Mouse (Mus musculus) stomach, embryonic 16.5 days (tissue): ENCODE data around the gene Atp1a4. TPM values are rescaled to one million over a fixed set of nuclear protein-coding genes. Genes with fewer than 3 reads are reported as not detected.

Source experiments
- ATAC-seq: fragments of 200-750 bp; cut with Nextera tagmentation; 2 replicates; pipeline ENCODE4 v1.8.0; 2017; ENCODE audit warnings: moderate number of reproducible peaks, moderate TSS enrichment; ENCODE audit not compliant: insufficient read depth, low FRiP score
- H3K27ac ChIP-seq: fragments of 300-500 bp; sonication (generic); 2 replicates; pipeline ENCODE4 v1.5.1; 2014; ENCODE audit warnings: low read length
- H3K27me3 ChIP-seq: fragments of 300-500 bp; sonication (generic); 2 replicates; pipeline ENCODE4 v1.6.1; 2014; ENCODE audit warnings: low read length, control low read depth, mixed read lengths; ENCODE audit not compliant: control insufficient read depth, insufficient read depth
- H3K36me3 ChIP-seq: fragments of 300-500 bp; sonication (generic); 2 replicates; pipeline ENCODE4 v1.6.1; 2014; ENCODE audit warnings: low read length; ENCODE audit not compliant: control insufficient read depth, insufficient read depth
- H3K4me1 ChIP-seq: fragments of 300-500 bp; sonication (generic); 2 replicates; pipeline ENCODE4 v1.6.1; 2014; ENCODE audit warnings: low read length, control low read depth, mixed read lengths; ENCODE audit not compliant: control insufficient read depth, insufficient read depth
- H3K4me2 ChIP-seq: fragments of 300-500 bp; sonication (generic); 2 replicates; pipeline ENCODE4 v1.6.1; 2014; ENCODE audit warnings: low read depth, low read length, mixed read lengths
- H3K4me3 ChIP-seq: fragments of 300-500 bp; sonication (generic); replicated peaks from 2 replicates; pipeline ENCODE4 v1.5.1; 2014; ENCODE audit warnings: mild to moderate bottlenecking, low read length
- H3K9ac ChIP-seq: fragments of 300-500 bp; sonication (generic); 2 replicates; pipeline ENCODE4 v1.6.1; 2014; ENCODE audit warnings: low read length
- H3K9me3 ChIP-seq: fragments of 300-500 bp; sonication (generic); replicated peaks from 2 replicates; pipeline ENCODE4 v1.6.1; 2016; ENCODE audit warnings: low read length, control low read depth; ENCODE audit not compliant: control insufficient read depth
- WGBS: fragments of 180-500 bp; shearing (Covaris S2); extraction: QIAGEN DNeasy Blood & Tissue Kit; methylation state at CpG from one replicate; pipeline ENCODE4 v1.1.7; 2014; 5-methylcytosine and 5-hydroxymethylcytosine counted together
- polyA plus RNA-seq: library from polyadenylated mRNA; unstranded; fragments of >200 nt; fragmentation: Nextera tagmentation; extraction: Ambion mirVana; gene quantifications from 2 replicates; pipeline ENCODE4 v1.2.1, GENCODE M21; 2015

Gene Atp1a4
- polyA plus RNA-seq, 1 experiment from 2014 or later: 0.04 TPM

- H3K9me3 ChIP-seq: no peaks in the 10 kb centered on the region
- H3K27me3 ChIP-seq: peaks cover 4% of the 10 kb centered on the region; the same call in 1 of the 2 replicates
- H3K4me2 ChIP-seq: no peak overlapping the region
- no peak overlapping the region for H3K27ac ChIP-seq
- no peak overlapping the region for H3K9ac ChIP-seq
- H3K36me3 ChIP-seq: no peaks in the 10 kb centered on the region
- ATAC-seq: no peak
- no peak overlapping the region for H3K4me3 ChIP-seq
- WGBS: 54% methylated on average over 2 of the region's 2 CpGs
- H3K4me1 ChIP-seq: no peaks in the 10 kb centered on the region
Measured at GRCm38 (mm10) chr1:172242401-172242800, 15.8 kb downstream of the Atp1a4 start.

- H3K9me3 ChIP-seq: no peaks in the 10 kb centered on the region
- ATAC-seq: no peak
- WGBS: 67% methylated on average over 6 of the region's 6 CpGs
- H3K36me3 ChIP-seq: no peaks in the 10 kb centered on the region
- H3K27me3 ChIP-seq: peaks cover 4% of the 10 kb centered on the region; the same call in 1 of the 2 replicates
- H3K27ac ChIP-seq: no peak overlapping the region
- H3K4me3 ChIP-seq: no peak overlapping the region
- H3K4me1 ChIP-seq: no peaks in the 10 kb centered on the region
- no peak overlapping the region for H3K9ac ChIP-seq
- no peak overlapping the region for H3K4me2 ChIP-seq
Measured at GRCm38 (mm10) chr1:172240945-172241708, 17.1 kb downstream of the Atp1a4 start.

GRCm38 (mm10) chr1:172229215-172229614 is 29.0 kb downstream of the Atp1a4 start:
- H3K4me2 ChIP-seq: no peak overlapping the region
- no peaks in the 10 kb centered on the region for H3K36me3 ChIP-seq
- H3K4me1 ChIP-seq: no peaks in the 10 kb centered on the region
- H3K27ac ChIP-seq: no peak overlapping the region
- no peak for ATAC-seq
- H3K9me3 ChIP-seq: no peaks in the 10 kb centered on the region
- H3K4me3 ChIP-seq: no peak overlapping the region
- no peaks in the 10 kb centered on the region for H3K27me3 ChIP-seq
- no peak overlapping the region for H3K9ac ChIP-seq
- WGBS: 83% methylated on average over 1 of the region's 1 CpGs

- 73% methylated on average over 2 of the region's 2 CpGs for WGBS
- no peaks in the 10 kb centered on the region for H3K36me3 ChIP-seq
Measured at GRCm38 (mm10) chr1:172228209-172228608, 30.0 kb downstream of the Atp1a4 start.

GRCm38 (mm10) chr1:172221297-172222063 is 36.7 kb downstream of the Atp1a4 start:
- H3K36me3 ChIP-seq: no peaks in the 10 kb centered on the region
- H3K27me3 ChIP-seq: no peaks in the 10 kb centered on the region
- no peaks in the 10 kb centered on the region for H3K9me3 ChIP-seq
- H3K27ac ChIP-seq: peak overlapping the region; percentile 34; the same call in 1 of the 2 replicates
- H3K4me3 ChIP-seq: no peak overlapping the region
- WGBS: 52% methylated on average over 11 of the region's 11 CpGs
- H3K4me1 ChIP-seq: peaks cover 34% of the 10 kb centered on the region
- no peak for ATAC-seq
- H3K9ac ChIP-seq: 0 out of 2 replicates have a peak overlapping the region, but pooled peaks have one; percentile 12
- H3K4me2 ChIP-seq: no peak overlapping the region

More at GRCm38 (mm10) chr1:172228209-172228608, 30.0 kb downstream of the Atp1a4 start:
- H3K27ac ChIP-seq: no peak overlapping the region
- H3K9me3 ChIP-seq: no peaks in the 10 kb centered on the region
- no peaks in the 10 kb centered on the region for H3K27me3 ChIP-seq
- H3K9ac ChIP-seq: no peak overlapping the region
- H3K4me2 ChIP-seq: no peak overlapping the region
- H3K4me3 ChIP-seq: no peak overlapping the region
- no peak for ATAC-seq
- H3K4me1 ChIP-seq: no peaks in the 10 kb centered on the region

- Histone ChIP-seq H3K9me3 (no peaks in the 10 kb centered on the region), H3K27ac (peak overlapping the region; percentile 76), H3K4me2 (no peak overlapping the region), H3K4me1 (peaks cover 34% of the 10 kb centered on the region), H3K36me3 (no peaks in the 10 kb centered on the region), H3K4me3 (no peak overlapping the region), H3K27me3 (no peaks in the 10 kb centered on the region), H3K9ac (peak overlapping the region; percentile 9; the same call in 1 of the 2 replicates)
- peak; percentile 69 for ATAC-seq
- 33% methylated on average over 10 of the region's 10 CpGs for WGBS
Measured at GRCm38 (mm10) chr1:172220414-172220813, 37.8 kb downstream of the Atp1a4 start.

- Histone ChIP-seq H3K4me2 (no peak within 1 kb of the TSS), H3K4me3 (no peak within 1 kb of the TSS), H3K9me3 (no peaks in the 10 kb centered on the region), H3K9ac (peak within 1 kb of the TSS; percentile 9; the same call in 1 of the 2 replicates), H3K27ac (peak within 1 kb of the TSS; percentile 76), H3K4me1 (peaks cover 36% of the 10 kb centered on the region), H3K27me3 (no peaks in the 10 kb centered on the region), H3K36me3 (no peaks in the 10 kb centered on the region)
- 84% methylated on average over 19 of the region's 19 CpGs for WGBS
- ATAC-seq: peak; percentile 16; the same call in 1 of the 2 replicates
Measured at GRCm38 (mm10) chr1:172219451-172220406, 38.5 kb downstream of the Atp1a4 start, which contains the start of gene Casq1. Gene Casq1 (minus strand): TSS chr1:172219868.

- H3K36me3 ChIP-seq: no peaks in the 10 kb centered on the region
- H3K9ac ChIP-seq: no peak overlapping the region
- no peaks in the 10 kb centered on the region for H3K27me3 ChIP-seq
- no peak overlapping the region for H3K27ac ChIP-seq
- peaks cover 37% of the 10 kb centered on the region for H3K4me1 ChIP-seq
- no peak for ATAC-seq
- 54% methylated on average over 15 of the region's 15 CpGs for WGBS
- H3K9me3 ChIP-seq: no peaks in the 10 kb centered on the region
- H3K4me3 ChIP-seq: no peak overlapping the region
- H3K4me2 ChIP-seq: no peak overlapping the region
Measured at GRCm38 (mm10) chr1:172218164-172218910, 39.9 kb downstream of the Atp1a4 start.
